Mouse (Mus musculus): Measurements from ENCODE around the gene Cysltr2. TPM values are rescaled to one million over a fixed set of nuclear protein-coding genes. Genes with fewer than 3 reads are reported as not detected.
A peak's percentile ranks its signal among the peaks of the same experiment; 100 is the strongest.

The Cysltr2 gene
- 4.3 and 10.6 TPM in 2 replicates for total RNA-seq (2017)

DNA sequence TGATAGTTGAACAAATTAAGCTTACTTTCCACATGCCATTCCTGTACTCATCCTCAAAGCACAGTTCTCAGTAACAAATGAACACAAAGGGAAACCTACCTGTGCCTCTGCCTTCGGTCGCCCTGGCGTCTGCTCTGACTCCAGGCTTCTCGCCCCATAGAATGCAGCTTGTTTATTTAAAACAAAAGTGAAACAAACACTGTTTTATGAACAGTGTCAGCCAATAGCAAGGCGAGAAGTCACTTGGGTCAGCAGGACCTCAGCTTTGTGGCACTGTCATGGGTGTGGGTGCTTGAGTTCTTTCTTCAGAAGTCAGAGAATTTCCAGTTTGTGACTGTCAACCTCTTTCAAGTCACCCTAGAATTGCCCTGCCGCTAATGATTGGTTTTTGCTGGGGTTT is at the start of gene Cysltr2:
Gene Cysltr2 (minus strand): TSS at position 178 of the 400 bp plus-strand sequence.
- peak; percentile 83 for ATAC-seq (replicated peaks; ENCODE audit: low read depth, poor library complexity, severe bottlenecking)

DNA sequence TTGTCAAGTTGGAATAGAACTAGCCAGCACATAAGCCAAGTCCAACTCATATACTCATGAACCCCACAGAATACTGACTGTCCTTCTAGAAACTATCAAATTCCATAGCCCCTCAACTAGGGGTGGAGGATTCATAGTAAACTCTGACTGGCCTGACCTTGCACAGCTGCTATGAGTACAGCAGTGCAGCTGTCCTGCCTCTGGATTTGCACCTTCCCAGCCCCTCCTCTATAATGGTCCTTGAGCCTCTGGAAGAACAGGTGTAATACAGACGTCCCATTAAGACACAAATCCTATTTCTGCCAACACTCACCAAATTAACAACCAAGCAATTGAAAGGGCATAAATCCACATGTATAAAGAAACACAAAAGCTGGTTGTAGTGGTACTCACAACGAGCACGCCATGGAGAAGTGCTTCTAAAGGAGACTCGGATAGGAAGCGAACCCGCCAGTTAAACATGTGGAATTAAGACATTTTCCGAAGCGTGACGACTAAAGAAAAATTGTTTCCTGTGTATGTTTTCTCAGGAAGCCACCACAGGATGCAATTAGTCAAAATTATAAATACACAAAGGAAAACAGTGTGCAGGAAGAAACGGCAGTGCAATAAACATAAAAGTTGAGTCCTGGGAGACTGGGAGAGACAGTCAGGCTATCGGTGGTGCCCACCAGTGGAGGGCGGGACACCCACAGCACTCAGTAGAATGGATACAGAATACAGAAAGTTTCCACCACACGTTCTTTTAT is 46.1 kb upstream of the Cysltr2 start:
- no peak for ATAC-seq (replicated peaks; ENCODE audit: low read depth, poor library complexity, severe bottlenecking)

DNA sequence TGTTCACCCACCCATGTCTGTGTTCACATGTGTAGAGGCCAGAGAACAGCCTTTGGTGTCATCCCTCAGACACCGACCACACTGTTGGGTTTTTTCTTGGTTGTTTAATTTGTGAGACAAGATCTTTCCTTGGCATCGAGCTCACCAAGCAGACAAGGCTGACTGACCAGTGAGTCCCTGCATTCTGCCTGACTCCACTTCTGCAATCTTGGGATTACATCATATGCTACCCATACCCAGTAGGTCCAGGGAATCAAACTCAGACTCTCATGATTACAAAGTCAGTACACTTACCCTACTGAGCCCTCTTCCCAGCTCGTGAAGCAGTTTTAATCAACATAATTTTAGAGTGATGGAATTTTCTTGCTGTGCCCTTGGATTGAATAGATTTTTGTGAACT is 44.0 kb upstream of the Cysltr2 start:
- no peak for ATAC-seq (replicated peaks; ENCODE audit: low read depth, poor library complexity, severe bottlenecking)

DNA sequence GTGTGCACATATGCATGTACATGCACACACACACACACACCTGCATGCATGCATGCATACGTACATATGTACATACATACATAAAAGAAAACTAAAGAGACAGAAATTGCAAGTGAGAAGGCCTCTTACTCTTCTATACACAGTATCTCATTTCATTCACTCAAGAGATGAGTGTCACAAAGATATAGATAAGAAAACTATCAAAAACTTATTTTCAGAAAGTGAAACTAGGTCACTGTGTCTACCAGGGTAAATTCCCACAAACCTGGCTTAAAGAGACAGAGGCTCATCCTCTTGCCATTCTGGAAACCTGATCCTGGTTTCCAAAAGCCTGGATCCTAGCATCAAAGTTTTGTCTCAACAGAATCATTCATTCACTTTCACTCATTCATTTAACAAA is 39.3 kb upstream of the Cysltr2 start:
- ATAC-seq (replicated peaks; ENCODE audit: low read depth, poor library complexity, severe bottlenecking): no peak

DNA sequence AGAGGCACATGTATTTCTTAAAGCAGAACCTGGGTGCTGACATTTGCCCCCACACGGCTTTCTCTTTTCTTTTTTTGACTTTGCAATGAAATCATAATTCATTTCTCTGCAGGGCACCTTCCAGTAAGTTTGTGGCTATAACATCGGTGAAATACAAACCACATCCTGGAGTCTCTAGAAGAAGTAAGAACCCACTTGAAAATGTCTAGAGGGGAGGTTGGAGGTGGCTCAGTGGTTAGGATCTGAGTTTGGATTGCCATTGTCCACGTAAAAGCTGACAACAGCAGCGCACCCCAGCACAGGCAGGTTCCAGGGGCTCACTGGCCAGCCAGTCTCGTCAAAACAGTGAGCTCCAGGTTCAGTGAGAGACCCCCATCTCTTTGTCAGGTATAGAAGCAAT is 38.8 kb upstream of the Cysltr2 start:
- ATAC-seq (replicated peaks; ENCODE audit: low read depth, poor library complexity, severe bottlenecking): peak; percentile 45; the same call in 1 of the 2 replicates

DNA sequence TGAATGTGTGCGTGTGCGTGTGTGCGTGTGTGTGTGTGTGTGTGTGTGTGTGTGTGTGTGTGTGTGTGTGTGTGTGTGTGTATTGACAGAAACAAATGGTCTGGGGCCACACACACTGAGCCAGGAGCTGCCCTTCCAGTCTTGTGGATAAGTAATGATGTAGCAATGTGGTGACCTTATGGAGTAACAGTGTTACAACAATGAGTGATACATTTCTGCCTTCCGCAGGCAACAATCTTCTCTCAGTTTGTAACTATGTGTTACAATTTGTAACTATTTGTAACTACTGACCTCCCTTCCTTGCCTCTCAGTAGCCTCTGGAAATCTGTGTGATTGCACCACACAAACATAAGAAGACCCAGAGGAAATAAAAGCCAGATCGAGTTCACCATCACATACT is 38.3 kb upstream of the Cysltr2 start:
- ATAC-seq (replicated peaks; ENCODE audit: low read depth, poor library complexity, severe bottlenecking): 0 out of 2 replicates have a peak, but pooled peaks have one; percentile 15

DNA sequence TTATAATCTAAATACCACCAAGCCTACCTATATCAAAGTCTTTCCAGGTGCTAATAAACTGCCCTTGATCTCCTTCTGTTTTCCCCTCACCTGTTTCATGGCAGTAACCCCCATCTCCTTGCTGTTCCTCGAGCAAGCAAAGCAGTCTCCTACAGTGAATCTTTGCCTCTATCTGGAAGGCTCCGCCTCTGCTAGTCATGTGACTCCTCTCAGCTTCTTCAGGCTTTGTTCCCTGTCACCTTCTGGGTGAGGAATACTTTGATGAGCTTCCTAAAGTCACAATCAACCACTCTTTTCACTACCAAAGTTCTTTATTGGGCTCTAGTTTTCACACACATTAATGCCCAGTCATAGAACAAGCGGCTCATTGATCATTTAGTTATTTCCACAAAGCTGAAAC is 37.5 kb upstream of the Cysltr2 start:
- no peak for ATAC-seq (replicated peaks; ENCODE audit: low read depth, poor library complexity, severe bottlenecking)

DNA sequence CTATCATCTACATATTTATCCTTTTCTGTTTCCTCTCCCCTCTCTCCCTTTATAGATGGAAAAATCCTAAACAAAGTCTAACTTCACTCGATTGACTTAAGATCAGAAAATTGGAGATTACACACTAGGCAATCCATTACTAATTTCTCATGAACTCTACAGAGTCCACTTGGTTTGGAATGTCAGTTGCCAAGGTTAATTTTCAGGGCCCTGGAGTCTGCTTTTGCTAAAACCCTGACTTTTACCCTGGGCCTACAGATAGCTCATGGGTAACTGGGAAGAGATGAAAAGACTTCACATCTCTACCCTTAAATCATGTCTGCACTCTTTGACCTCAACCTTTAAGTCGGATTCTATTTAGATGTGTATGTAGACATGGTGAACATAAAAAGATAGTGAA is 34.6 kb upstream of the Cysltr2 start:
- ATAC-seq (replicated peaks; ENCODE audit: low read depth, poor library complexity, severe bottlenecking): no peak

DNA sequence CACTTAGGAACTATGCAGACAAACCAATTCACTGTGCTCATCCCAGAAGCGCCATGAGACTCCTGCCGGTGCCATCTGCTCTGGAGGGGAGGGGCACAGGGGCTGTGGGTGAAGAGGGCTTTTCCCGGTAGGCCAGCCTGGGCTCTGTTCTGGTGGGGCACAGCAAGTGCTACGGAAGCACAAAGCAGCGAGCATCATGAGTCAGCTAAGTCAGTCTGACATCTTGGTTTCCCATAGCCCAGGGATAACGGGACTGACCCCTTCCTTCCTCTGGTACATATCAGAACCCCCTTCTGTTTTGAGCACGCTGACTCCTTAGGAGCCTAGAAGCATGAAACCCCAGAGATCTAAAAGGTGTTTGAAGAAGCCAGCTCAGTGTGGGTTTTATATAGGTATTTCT is 15.5 kb upstream of the Cysltr2 start:
- peak; percentile 89 for ATAC-seq (replicated peaks; ENCODE audit: low read depth, poor library complexity, severe bottlenecking)

DNA sequence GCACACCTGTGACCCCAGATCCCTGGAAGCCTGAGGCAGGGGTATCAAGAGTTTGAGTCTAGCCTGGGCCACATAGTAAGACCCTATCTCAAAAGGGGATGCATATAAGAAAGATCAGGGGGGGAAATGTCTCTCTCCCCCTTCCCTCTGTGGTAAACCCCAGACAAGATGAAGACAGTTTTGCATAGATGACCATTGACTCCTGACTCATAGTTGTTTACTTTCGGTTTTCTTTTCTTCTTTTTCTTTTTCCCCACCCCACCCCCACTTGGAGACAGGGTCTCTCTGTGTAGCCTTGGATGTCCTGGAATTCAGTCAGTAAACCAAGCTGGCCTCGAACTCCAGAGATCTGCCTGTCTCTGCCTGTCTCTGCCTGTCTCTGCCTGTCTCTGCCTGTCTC is 9.8 kb upstream of the Cysltr2 start:
- ATAC-seq (replicated peaks; ENCODE audit: low read depth, poor library complexity, severe bottlenecking): no peak

DNA sequence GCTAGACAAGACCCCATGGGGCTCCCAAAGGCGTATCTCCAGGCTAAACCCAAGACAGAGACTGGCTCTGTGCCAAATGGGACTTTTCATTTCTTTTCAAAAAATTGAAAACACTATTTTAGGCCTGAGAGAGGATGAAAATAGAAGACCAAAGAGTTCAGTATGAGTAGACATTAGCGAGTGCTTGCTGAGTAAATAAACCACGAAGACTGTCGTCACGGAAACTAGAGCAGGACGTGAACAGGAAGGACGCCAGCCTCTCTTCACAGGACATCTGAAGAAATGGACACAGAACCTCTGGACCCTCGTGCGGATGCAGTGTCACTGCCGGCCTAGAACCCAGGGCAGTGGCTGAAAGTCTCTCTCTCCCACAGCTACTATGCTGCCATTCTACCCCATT is 8.8 kb upstream of the Cysltr2 start:
- ATAC-seq (replicated peaks; ENCODE audit: low read depth, poor library complexity, severe bottlenecking): no peak; the same call in 1 of the 2 replicates

DNA sequence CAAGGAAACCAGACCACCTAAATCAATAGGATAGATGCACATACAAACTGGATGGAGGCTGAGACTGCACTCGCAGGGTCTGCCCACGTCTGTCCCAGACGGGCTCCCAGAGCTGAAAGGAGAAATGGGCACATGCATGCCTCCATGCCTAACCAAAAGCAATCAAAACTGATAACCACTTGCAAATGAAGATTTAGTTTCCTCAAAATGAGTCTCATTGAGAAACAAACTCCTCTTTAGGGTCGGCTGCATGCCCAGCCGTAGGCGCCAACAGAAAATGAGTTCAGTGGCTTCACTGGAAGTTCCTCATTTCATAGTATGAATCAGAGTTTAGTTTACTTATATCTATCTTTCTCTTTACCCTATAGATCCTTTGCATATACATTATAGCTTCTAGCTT is 7.9 kb upstream of the Cysltr2 start:
- ATAC-seq (replicated peaks; ENCODE audit: low read depth, poor library complexity, severe bottlenecking): peak; percentile 67

DNA sequence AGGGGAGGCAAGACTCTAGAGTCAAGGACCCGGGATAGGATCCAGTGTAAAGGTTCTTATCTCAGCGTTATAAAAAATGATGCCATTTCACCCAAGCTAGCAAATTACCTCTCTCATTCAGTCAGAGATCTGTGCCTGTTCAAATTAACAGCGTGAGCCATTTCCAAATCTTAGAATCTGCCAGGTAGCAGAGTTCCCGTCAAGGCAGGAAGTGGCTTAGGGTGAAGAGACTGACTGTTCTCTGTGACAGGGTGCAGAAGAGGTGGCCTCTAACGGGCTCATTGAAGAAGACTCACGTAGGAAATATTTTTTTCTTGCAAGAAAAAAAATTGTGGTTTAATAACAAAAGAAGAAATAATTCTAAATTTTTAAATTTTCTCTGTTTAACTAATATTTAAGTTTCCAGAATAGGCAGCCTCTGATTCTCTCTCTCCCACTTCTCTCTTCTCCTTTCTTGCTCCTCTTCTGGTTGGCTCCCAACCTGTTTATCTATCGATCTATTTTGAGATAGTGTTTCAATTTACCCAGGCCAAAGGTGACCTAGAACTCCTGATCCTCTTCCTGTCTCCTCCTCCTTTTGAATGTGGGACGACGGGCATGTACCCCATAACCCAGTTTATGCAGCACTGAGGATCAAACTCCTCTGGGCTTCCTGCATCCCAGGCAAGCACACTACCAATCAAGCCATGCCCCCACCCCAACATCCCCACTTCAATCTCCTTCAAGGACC is 3.5 kb downstream of the Cysltr2 start:
- no peak for ATAC-seq (replicated peaks; ENCODE audit: low read depth, poor library complexity, severe bottlenecking)

DNA sequence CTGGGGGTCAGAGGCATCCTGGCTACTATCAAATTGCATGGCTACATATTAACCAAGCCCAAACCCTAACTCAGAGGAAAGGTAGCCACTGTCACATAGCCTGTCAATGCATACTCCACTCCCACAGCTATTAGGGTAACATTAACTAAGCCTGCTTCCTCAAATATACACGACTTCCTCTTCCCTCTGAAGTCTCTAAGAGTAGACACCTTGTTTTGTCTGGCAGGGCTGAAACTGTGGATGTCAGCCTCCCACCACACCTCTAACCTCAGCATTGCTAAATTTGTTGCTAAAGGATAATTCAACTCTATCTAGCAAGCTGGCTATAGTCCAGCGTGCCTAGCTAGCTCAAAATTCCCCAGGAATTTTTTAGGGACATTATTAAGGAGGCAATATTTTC is 7.2 kb downstream of the Cysltr2 start:
- ATAC-seq (replicated peaks; ENCODE audit: low read depth, poor library complexity, severe bottlenecking): peak; percentile 77

DNA sequence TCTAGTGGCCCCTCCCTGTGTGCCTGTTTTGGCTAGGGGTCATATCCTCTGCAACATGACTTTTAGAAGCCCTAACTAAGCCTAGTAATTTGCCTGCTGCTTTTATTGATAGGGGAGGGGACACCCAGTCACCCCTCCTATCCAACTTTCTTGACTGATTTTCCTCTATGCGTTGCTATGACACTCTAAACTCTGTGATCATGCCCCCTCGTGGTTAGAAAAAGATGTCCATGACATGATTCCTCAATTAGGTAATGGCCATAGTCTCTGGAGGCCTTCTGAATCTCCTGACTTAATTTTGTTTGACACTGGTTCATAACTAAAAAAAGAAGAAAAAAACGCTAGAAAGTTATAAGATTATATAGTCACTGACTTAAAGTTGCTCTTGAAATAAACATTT is 15.6 kb downstream of the Cysltr2 start:
- 0 out of 2 replicates have a peak, but pooled peaks have one; percentile 50 for ATAC-seq (replicated peaks; ENCODE audit: low read depth, poor library complexity, severe bottlenecking)

DNA sequence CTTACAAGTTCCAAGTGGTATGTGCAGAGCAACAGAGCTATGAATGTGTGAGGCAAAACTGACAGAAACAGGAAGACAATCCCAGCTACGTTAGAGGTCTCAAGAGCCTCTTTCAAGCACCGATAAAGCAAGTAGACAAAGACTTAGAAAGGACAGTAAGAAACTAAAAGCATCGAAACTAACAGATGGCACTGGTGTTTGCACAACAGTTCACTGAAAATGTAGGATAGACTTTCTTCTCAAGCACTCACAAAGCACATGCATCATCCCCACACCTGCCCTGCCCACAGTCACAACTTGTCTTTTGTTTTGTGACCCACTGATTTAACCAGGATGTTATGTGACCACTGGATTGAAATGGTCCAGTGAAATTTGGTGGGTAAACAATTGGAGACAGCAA is 17.7 kb downstream of the Cysltr2 start:
- ATAC-seq (replicated peaks; ENCODE audit: low read depth, poor library complexity, severe bottlenecking): no peak

DNA sequence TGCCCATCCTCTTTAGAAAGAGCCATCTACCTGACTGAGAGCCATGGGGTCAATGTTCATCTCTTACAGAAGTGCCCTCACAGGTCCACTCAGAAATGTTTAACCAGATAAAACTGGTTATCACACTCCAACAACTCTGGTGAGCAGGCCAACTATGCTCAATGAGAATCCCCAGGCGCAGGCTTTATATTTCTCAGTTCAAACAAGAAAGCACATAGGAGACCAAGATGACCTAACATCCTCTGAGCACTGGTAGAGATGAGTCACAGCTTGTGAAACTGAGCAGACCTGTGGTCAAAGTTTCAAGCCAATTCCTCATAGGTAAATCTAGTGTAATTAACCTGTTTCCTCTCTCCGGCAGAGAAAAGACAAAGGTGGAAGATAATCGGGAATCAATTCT is 31.6 kb downstream of the Cysltr2 start:
- ATAC-seq (replicated peaks; ENCODE audit: low read depth, poor library complexity, severe bottlenecking): no peak

DNA sequence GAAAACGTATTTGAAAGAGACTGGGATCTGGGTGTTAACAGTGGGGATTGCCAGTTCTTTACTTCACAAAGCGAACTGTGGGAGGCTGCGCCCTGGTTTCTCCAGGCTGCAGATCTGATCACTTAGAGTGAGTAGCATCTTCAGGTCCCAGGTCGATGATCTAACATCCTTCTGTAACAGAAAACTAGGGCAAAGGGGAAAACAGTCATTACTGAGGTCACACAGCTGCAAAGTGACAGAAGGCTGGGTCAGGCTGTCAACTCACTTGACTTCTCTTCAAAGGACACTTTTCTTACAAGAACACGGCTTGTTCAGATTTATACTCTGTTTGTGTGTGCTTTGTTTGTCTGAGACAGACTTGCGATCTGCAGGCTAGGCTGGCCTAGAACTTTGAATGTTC is 33.5 kb downstream of the Cysltr2 start:
- ATAC-seq (replicated peaks; ENCODE audit: low read depth, poor library complexity, severe bottlenecking): no peak

DNA sequence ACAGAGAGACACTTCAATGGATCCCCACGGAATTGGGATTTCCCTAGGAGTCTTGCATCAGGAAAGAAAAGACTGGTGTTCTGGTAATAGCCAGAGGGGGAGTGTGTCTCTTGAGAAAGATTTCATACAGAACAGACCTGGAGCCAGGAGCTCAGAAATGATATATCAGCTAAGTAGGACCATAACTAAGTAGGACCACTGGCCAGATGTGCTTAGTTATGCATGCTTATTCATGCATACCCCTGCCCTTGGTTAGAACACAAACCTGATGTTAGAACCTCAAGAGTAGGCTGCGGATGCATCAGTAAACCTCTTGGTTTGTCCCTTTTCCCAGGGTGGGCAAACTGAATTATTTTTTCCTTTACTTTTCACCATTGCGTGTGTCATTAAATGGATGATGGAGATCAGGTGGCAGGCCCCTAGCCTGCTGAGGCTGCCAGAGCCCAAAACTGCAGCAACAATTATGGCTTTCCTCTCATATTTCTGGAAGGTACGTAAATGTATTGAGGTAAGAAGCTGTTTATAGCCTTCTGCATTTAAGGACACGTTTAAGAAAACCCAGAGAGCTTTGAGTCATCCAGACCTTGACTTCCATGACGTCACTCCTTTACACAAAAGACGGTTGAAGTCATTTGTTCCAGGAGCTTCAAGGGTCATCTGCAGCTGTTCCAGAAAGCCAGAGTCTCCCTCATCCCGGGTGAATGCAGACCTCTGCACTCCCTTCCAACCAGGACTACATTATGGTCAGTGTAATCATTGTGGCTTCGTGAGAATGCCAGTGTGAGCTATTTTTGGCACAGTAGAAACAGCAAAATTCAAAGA is 35.0 kb downstream of the Cysltr2 start:
- ATAC-seq (replicated peaks; ENCODE audit: low read depth, poor library complexity, severe bottlenecking): no peak

DNA sequence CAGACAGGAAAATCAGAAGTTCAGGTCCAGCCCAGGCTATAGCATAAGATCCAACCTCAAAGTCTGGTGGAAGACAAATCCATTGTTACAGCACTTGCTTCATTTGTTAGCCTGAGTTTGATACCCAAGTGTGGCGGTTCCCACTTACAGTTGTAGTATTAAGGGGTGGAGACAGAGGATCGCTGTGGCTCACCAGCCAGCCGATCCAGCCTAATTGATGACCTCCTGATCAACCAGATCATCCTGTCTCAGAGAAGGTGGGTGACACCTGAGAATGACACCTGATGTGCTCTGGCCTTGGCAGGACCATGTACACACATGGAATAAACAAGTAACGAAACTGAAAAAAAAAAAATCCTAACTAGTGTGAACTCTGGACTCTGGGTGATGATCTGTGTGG is 47.1 kb downstream of the Cysltr2 start:
- no peak for ATAC-seq (replicated peaks; ENCODE audit: low read depth, poor library complexity, severe bottlenecking)

DNA sequence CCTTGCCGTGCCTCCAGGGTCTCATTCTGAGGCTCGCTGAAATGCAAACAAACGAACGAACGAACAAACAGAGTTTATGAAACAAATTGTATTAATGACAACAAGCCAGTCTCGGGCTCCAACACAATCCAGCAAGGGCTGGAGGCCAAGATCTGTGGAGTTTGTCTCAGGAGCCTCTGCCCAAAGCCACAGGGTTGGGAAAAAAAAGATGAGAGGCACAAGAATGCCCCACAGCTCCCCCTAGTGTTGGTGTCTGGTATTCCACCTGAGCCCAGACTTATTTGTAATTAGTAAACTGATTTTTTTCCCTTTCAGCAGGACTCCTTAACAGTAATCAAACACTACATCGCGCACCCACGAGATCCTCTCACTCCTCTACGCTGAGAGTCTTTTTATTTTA is 48.6 kb downstream of the Cysltr2 start:
- ATAC-seq (replicated peaks; ENCODE audit: low read depth, poor library complexity, severe bottlenecking): peak; percentile 81

Measured in common myeloid progenitor, adult 5-6 weeks (primary cell).